Mouse (Mus musculus) thymus, postnatal 14 days (tissue): ENCODE measurements at regions not wholly inside any gene's neighbourhood (a gene's known extent, or its start where the extent isn't known, plus 50 kb on each side); places are given as distances from the start of the nearest gene placed in this dataset.

Experiments
- DNase-seq: peaks from one replicate; pipeline ENCODE4 v3.0.0; 2021

GRCm38 (mm10) chr1:90268131-90268691, 64.4 kb downstream of the Ackr3 start:
- no peak for DNase-seq

DNA sequence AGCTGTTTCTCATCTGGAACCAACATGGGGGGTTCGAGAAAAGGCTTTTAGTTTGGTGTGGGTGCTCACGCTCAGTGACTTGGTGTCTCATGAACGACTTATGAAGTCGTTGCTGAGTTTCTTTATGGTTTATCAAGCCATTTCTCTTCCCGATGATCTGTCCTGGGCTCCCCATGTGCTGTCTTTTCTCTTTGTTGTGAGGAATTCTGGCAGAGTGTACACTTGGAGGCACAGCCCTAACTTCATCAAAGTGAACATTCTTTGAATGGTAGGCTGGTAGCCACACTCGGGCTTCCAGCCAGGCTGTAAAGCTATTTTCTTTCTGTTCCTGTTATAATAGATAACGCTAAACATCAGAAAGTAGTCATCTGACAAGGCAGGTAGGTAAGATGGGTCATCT, 65.2 kb downstream of the Ackr3 start:
- no peak for DNase-seq

DNA sequence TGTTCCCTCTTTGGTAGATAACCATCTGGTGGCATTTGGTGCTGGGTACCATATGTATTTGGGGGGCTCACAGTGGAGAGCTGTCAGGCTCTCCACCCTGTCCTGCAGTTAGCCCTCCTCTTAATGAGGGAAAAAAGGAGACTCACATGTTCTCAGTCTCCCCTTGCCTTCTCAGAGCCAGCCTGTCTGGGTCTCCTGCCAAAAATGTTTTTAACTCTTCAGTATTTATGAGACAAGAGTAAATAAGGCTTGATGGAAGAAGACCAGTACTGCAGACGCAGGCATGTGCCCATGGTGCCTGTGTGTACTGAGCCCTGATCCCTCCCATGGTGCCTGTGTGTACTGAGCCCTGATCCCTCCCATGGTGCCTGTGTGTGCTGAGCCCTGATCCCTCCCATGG, 66.1 kb downstream of the Ackr3 start:
- DNase-seq = no peak

- no peak for DNase-seq
Measured at GRCm38 (mm10) chr1:90271326-90271725, 67.5 kb downstream of the Ackr3 start.

GRCm38 (mm10) chr1:90272411-90272810, 68.6 kb downstream of the Ackr3 start:
- no peak for DNase-seq

GRCm38 (mm10) chr1:90272830-90273628, 69.2 kb downstream of the Ackr3 start:
- no peak for DNase-seq

DNA sequence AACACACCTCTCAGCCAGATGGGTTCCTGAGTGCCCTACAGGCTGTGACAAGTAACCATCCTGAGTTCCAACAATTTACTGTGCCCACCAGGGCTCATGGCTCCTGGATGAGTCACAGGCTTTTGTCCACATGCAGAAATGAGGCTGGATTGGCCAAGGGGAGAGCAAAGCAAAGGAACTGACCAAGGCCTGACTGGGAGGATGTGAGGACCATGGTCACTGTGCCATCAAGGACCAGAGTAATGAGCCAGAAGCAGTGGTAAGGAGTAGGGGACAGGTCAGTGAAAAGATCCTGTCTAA, 69.8 kb downstream of the Ackr3 start:
- DNase-seq = no peak

DNA sequence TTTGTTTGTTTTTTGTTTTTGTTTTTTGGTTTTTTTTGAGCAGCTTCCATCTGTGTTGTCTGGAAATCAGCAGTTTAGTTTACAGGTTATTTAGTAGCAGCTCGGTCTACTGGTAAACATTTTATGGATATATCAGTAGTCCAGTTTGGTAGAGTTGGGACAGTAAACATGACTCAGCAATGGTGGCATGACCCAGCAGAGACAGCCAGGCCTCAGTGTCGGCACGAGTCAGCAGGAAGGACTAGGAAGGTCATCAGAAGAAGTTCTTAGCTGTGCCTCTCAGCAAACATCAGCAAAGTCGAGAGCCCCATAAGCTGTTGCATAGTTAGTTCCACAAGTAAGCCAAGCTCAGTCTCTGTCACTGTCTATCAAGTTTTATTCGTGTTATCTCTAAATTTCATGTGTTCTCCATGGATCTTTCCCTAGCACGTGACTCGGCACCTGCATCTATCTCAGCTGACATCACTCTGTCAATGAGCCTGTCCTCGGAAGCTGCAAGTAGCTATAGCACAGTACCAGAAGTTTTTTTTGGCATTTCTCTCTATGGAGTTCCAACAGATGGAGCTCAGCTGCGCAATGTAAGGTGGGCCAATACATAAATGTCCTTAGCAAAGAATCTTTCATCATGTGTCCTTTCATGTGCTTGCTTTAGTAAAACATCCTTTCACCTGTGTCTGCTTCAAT, 71.3 kb downstream of the Ackr3 start:
- DNase-seq = no peak

DNA sequence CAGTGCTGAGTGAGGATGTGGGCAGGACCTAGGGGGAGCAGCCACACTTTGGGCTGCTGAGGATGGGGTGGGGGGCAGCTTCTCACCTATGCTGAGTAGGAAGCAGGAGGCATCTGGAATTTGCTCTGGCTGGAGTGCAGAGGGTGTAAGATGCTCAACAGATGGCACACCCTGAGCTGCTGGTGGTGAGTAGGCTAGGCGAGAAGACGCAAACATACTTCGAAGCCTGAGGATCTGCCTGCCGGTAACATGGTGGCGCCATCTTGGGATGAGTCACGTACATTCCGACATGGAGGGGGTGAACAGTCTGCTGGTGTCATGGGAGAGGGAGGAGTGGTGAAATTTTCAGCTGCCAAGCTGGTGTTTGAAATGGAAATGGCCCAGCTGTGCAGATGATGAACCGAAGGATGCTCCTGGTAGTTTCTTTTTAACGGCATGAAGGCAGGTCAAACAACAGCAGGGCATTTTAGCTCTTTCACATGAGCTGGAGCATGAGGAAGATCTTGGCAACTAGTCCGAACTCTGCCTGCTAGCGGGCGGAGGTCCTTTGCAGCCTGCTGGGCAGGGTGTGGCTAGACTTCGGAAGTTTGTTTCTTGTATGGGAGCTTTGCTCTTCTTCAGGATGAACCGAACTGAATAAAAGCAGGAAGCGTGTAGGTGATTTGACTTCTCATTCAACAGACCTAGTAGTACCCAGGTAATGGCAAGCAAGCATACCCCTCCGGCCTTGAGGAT, 72.2 kb downstream of the Ackr3 start:
- no peak for DNase-seq

GRCm38 (mm10) chr1:90277486-90278255, 73.9 kb downstream of the Ackr3 start:
- DNase-seq = no peak

DNA sequence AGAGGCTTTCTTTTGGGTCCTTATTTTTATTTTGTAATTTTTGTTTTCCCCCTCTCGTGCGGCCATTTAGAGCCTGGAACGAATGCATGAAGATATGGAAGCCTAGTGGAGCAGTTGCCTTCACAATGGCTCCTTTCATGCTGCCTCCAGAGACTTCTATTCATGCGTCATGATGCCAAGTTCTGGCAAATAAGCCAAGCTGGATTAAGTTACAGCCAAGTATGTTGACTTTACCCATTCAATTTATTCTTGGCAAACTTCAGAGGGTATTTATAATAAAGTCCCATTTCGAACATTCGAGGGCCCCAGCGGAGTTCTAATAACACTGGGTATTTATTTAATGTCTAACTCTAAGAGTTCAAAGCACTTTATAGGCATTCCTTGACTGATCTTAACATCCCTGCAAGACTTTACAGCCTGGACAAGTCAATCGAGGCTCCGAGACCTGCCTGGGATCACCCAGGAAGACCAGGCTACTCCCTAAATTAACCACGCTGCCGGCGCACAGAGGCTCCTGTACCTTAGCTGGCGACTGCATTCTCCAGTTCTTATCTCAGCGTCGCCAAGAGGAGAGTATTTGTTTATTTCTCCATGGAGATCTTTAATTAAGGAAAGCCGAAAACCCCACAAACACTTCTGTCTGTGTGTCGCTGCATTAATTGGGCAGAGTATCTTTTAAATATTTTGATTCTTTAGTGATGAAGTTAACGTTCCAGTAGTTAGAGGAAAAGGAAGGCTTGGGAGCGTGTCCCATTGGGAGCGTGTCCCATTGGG, 75.5 kb downstream of the Ackr3 start:
- no peak for DNase-seq

GRCm38 (mm10) chr1:90280227-90280626, 76.4 kb downstream of the Ackr3 start:
- no peak for DNase-seq

- no peak for DNase-seq
Measured at GRCm38 (mm10) chr1:90281255-90281654, 77.5 kb downstream of the Ackr3 start.

GRCm38 (mm10) chr1:90281956-90282355, 78.2 kb downstream of the Ackr3 start:
- DNase-seq = no peak

- DNase-seq = no peak
Measured at GRCm38 (mm10) chr1:90282367-90282766, 78.6 kb downstream of the Ackr3 start.

- DNase-seq = no peak
Measured at GRCm38 (mm10) chr1:90283176-90283775, 79.5 kb downstream of the Ackr3 start.

GRCm38 (mm10) chr1:90283912-90284636, 80.3 kb downstream of the Ackr3 start:
- DNase-seq = no peak

- DNase-seq = no peak
Measured at GRCm38 (mm10) chr1:90285318-90285717, 81.5 kb downstream of the Ackr3 start.

DNA sequence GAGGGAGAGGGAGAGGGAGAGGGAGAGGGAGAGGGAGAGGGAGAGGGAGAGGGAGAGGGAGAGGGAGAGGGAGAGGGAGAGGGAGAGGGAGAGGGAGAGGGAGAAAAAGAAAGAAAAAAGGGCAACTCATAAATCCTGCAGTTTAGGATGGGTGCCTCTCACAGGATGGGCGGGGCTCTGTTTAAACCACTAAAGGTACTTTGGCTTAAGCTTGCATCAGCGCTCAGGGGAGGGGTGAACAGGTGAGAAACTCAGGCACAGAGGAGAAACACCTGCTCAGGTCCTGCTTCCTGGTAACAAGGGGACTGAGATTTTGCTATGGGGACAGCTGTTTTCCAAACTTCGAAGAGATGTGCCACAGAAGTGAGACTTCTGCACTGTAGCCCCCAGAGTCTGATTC, 83.5 kb downstream of the Ackr3 start:
- no peak for DNase-seq

- DNase-seq = no peak
Measured at GRCm38 (mm10) chr1:90288892-90289731, 85.3 kb downstream of the Ackr3 start.
